Mouse (Mus musculus) cortical plate, adult 2 months (tissue): ENCODE results near the gene Carmil1.

Experiments
- CTCF ChIP-seq: fragments of 200-500 bp; IDR thresholded peaks from 2 replicates; pipeline ENCODE4 v1.5.1; 2011; ENCODE audit warnings: mild to moderate bottlenecking, control low read depth, low read length; ENCODE audit not compliant: insufficient read depth; ENCODE audit errors: extremely low read depth
- POLR2A ChIP-seq: fragments of 200-500 bp; IDR thresholded peaks from 2 replicates; pipeline ENCODE4 v1.6.1; 2011; ENCODE audit warnings: mild to moderate bottlenecking, low read length, control low read depth; ENCODE audit not compliant: insufficient read depth; ENCODE audit errors: extremely low read depth

DNA sequence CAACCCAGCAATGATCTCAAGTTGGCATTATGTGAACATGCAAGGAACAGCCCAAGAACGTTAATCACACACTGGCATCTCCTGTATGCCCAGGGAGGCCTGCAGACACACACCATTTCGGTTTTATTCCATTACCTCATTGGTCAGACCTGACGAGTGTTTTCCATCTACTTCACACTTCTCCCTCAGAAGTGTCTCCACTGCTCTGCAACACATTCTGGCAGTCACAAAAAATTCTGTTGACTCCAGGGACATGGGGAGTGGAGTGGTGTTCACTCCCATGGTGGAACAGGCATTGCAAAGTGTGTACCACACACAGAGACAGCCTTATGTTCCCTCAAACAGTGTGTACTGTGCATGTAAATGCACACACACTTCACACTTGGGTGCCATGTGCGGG lies 40.2 kb downstream of the Carmil1 start:
- TF ChIP-seq CTCF (no peak), POLR2A (no peak)
